Mouse (Mus musculus): ENCODE results near the gene Fars2. TPM values are rescaled to one million over a fixed set of nuclear protein-coding genes. Genes with fewer than 3 reads are reported as not detected.

The Fars2 gene
- total RNA-seq, 2 experiments from 2014 or later, result 29.5 to 31.5 TPM

GRCm38 (mm10) chr13:36214056-36214455, 96.8 kb downstream of the Fars2 start:
- DNase-seq, result no peak
- intact Hi-C loops (cut with DNase I), result no loop called here

GRCm38 (mm10) chr13:36216005-36216404, 98.8 kb downstream of the Fars2 start:
- intact Hi-C loops (cut with DNase I), result no loop called here
- DNase-seq, result no peak

- intact Hi-C loops (cut with DNase I), result no loop called here
- no peak for DNase-seq
Measured at GRCm38 (mm10) chr13:36218347-36218746, 101.1 kb downstream of the Fars2 start.

GRCm38 (mm10) chr13:36219506-36219905, 102.3 kb downstream of the Fars2 start:
- DNase-seq, result no peak
- intact Hi-C loops (cut with DNase I), result no loop called here

- intact Hi-C loops (cut with DNase I), result no loop called here
- DNase-seq, result no peak
Measured at GRCm38 (mm10) chr13:36221897-36222296, 104.7 kb downstream of the Fars2 start.

- DNase-seq, result no peak
- intact Hi-C loops (cut with DNase I), result no loop called here
Measured at GRCm38 (mm10) chr13:36222721-36223120, 105.5 kb downstream of the Fars2 start.

GRCm38 (mm10) chr13:36224431-36224830, 107.2 kb downstream of the Fars2 start:
- intact Hi-C loops (cut with DNase I), result no loop called here
- no peak for DNase-seq

GRCm38 (mm10) chr13:36242261-36242660, 125.0 kb downstream of the Fars2 start:
- no peak for DNase-seq
- intact Hi-C loops (cut with DNase I), result no loop called here

GRCm38 (mm10) chr13:36253936-36254335, 136.7 kb downstream of the Fars2 start:
- no peak for DNase-seq
- intact Hi-C loops (cut with DNase I), result no loop called here

- intact Hi-C loops (cut with DNase I), result no loop called here
- DNase-seq, result no peak
Measured at GRCm38 (mm10) chr13:36257213-36257612, 140.0 kb downstream of the Fars2 start.

GRCm38 (mm10) chr13:36259754-36260153, 142.5 kb downstream of the Fars2 start:
- DNase-seq, result no peak
- intact Hi-C loops (cut with DNase I), result no loop called here

- intact Hi-C loops (cut with DNase I), result no loop called here
- DNase-seq, result no peak
Measured at GRCm38 (mm10) chr13:36261299-36261698, 144.1 kb downstream of the Fars2 start.

- intact Hi-C loops (cut with DNase I), result no loop called here
- no peak for DNase-seq
Measured at GRCm38 (mm10) chr13:36263240-36264095, 146.3 kb downstream of the Fars2 start.

GRCm38 (mm10) chr13:36264391-36264790, 147.2 kb downstream of the Fars2 start:
- intact Hi-C loops (cut with DNase I), result no loop called here
- no peak for DNase-seq

GRCm38 (mm10) chr13:36265342-36265744, 148.1 kb downstream of the Fars2 start:
- intact Hi-C loops (cut with DNase I), result no loop called here
- no peak for DNase-seq

GRCm38 (mm10) chr13:36267399-36267798, 150.2 kb downstream of the Fars2 start:
- intact Hi-C loops (cut with DNase I), result no loop called here
- DNase-seq, result no peak

- intact Hi-C loops (cut with DNase I), result loop anchor here (10.0 kb wide), 1 partner anchor 256 kb away; no protein-coding TSS in a partner anchor
- DNase-seq, result no peak
Measured at GRCm38 (mm10) chr13:36270867-36271266, 153.7 kb downstream of the Fars2 start.

- intact Hi-C loops (cut with DNase I), result loop anchor here (10.0 kb wide), 1 partner anchor 259 kb away; no protein-coding TSS in a partner anchor
- no peak for DNase-seq
Measured at GRCm38 (mm10) chr13:36273497-36273896, 156.3 kb downstream of the Fars2 start.

- no peak for DNase-seq
- intact Hi-C loops (cut with DNase I), result loop anchor here (10.0 kb wide), 1 partner anchor 261 kb away; no protein-coding TSS in a partner anchor
Measured at GRCm38 (mm10) chr13:36276194-36276593, 159.0 kb downstream of the Fars2 start.

GRCm38 (mm10) chr13:36282018-36282417, 164.8 kb downstream of the Fars2 start:
- intact Hi-C loops (cut with DNase I), result loop anchor here (5.0 kb wide), 2 partner anchors 450 to 1030 kb away; no protein-coding TSS in a partner anchor
- DNase-seq, result peak; percentile 79

- peak; percentile 91 for DNase-seq
- intact Hi-C loops (cut with DNase I), result loop anchor here (5.0 kb wide), 2 partner anchors 449 to 1029 kb away; no protein-coding TSS in a partner anchor
Measured at GRCm38 (mm10) chr13:36282785-36283544, 165.8 kb downstream of the Fars2 start.

All from left cerebral cortex, postnatal 4 days (tissue).